Mouse (Mus musculus): ENCODE measurements around the gene Pitpnm1. TPM values are rescaled to one million over a fixed set of nuclear protein-coding genes. Genes with fewer than 3 reads are reported as not detected.

Gene Pitpnm1
- total and polyA plus RNA-seq, 3 experiments: 25.3 to 51.2 TPM; not detected in 1

DNA sequence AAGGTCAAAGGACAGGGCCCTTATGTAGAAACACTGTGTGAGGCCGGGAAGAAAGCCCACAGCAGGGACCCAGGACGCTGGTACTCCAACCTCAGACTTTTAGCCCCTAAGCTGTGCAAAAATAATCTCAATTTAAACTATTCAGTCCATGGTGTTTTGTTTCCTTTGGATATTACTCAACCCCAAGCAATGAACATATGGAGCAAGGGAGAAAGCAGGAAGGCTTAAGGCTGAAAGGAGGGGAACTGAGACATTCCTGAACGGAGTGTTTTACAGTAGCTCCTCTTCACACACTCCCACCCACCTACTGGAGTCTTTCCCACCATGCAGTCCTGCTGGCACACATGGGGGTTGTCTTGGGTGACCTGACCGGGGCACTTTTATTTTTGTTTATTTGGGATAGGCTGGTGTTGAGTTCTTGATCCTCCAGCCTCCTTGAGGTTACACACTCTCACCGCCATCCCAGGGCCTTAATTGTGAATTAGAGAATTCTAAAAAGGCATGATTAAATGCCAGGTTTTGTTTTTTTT lies 5.0 kb upstream of the Pitpnm1 start:
- no peaks in the 10 kb centered on the region for H3K27me3 ChIP-seq (ENCODE audit: control insufficient read depth in 1 of 2, insufficient read depth in 2 of 2, low read length in 2 of 2)
- no peaks in the 10 kb centered on the region for H3K9me3 ChIP-seq (replicated peaks; ENCODE audit: insufficient read depth, low read length)
- H3K9ac ChIP-seq (ENCODE audit: control insufficient read depth, low read depth, low read length, poor library complexity, severe bottlenecking): no peak overlapping the region
- DNase-seq (ENCODE audit: low read depth, low spot score): no peak
- H3K79me2 ChIP-seq (ENCODE audit: control insufficient read depth, insufficient read depth, low read length, poor library complexity): peaks cover 2% of the 10 kb centered on the region; the same call in 1 of the 2 replicates
- peaks cover 0 to 20% of the 10 kb centered on the region in 2 experiments; a peak in 3 of 4 replicates for H3K4me1 ChIP-seq (ENCODE audit: control insufficient read depth in 1 of 2, insufficient read depth in 2 of 2, low read length in 2 of 2)
- no peak for TF ChIP-seq CHD2 (IDR thresholded peaks at IDR 0.05; ENCODE audit: low read length)
- no peak for TF ChIP-seq ELF1 (IDR thresholded peaks at IDR 0.05; ENCODE audit: low read depth, low read length)
- no peak for TF ChIP-seq SIN3A (IDR thresholded peaks at IDR 0.05; ENCODE audit: low read length)
- TF ChIP-seq MAZ (IDR thresholded peaks at IDR 0.05; ENCODE audit: low read depth, low read length): no peak
- TF ChIP-seq ETS1 (IDR thresholded peaks at IDR 0.05; ENCODE audit: low read depth, low read length): no peak
- TF ChIP-seq POLR2AphosphoS2 (IDR thresholded peaks at IDR 0.05; ENCODE audit: low read length): no peak
- TF ChIP-seq KAT2A (conservative IDR thresholded peaks at IDR 0.05; ENCODE audit: low read depth, low read length): no peak
- TF ChIP-seq HCFC1 (IDR thresholded peaks at IDR 0.05; ENCODE audit: low read depth, low read length): no peak
- TF ChIP-seq MYC (IDR thresholded peaks at IDR 0.05; ENCODE audit: low read depth, low read length): no peak
- TF ChIP-seq TCF12 (IDR thresholded peaks at IDR 0.05; ENCODE audit: low read depth, low read length): no peak
- no peak for TF ChIP-seq ZMIZ1 (IDR thresholded peaks at IDR 0.05; ENCODE audit: low read depth, low read length)
- H3K4me3 ChIP-seq (ENCODE audit: control insufficient read depth in 1 of 2, insufficient read depth in 1 of 2, low read depth in 2 of 2, low read length in 2 of 2): no peak overlapping the region
- peaks cover 0 to 20% of the 10 kb centered on the region in 2 experiments; a peak in 2 of 4 replicates for H3K36me3 ChIP-seq (ENCODE audit: control insufficient read depth in 1 of 2, insufficient read depth in 2 of 2, low read length in 2 of 2)
- H3K27ac ChIP-seq (ENCODE audit: control insufficient read depth, low read depth, low read length): no peak overlapping the region

DNA sequence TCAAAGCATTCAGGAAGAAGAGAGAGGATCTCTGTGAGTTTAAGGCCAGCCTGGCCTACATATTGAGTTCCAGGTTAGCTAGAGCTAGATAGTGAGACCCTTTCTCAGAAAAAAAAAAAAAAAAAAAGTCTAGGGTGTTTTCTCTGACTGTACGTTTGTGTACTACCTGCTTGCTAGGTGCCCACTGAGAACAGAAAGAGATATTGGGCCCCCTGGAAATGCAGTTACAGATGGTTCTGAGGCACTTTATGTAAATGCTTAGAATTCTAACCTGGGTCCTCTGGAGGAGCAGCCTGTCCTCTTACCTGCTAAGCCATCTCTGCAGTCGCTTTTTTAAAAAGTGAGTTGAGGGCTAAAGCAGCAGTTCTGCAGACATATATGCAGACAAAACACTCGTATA lies 4.0 kb upstream of the Pitpnm1 start:
- no peak overlapping the region for H3K27ac ChIP-seq (ENCODE audit: control insufficient read depth, low read depth, low read length)
- peaks cover 0 to 20% of the 10 kb centered on the region in 2 experiments; a peak in 2 of 4 replicates for H3K36me3 ChIP-seq (ENCODE audit: control insufficient read depth in 1 of 2, insufficient read depth in 2 of 2, low read length in 2 of 2)
- no peak overlapping the region for H3K4me3 ChIP-seq (ENCODE audit: control insufficient read depth in 1 of 2, insufficient read depth in 1 of 2, low read depth in 2 of 2, low read length in 2 of 2)
- H3K9me3 ChIP-seq (replicated peaks; ENCODE audit: insufficient read depth, low read length): no peaks in the 10 kb centered on the region
- H3K4me1 ChIP-seq (ENCODE audit: control insufficient read depth in 1 of 2, insufficient read depth in 2 of 2, low read length in 2 of 2): peaks cover 0 to 23% of the 10 kb centered on the region in 2 experiments; a peak in 3 of 4 replicates
- TF ChIP-seq HCFC1 (IDR thresholded peaks at IDR 0.05; ENCODE audit: low read depth, low read length) (no peak), TAL1 (IDR thresholded peaks at IDR 0.05; ENCODE audit: low read length) (no peak), MAX (IDR thresholded peaks at IDR 0.05; ENCODE audit: low read length) (no peak), RCOR1 (IDR thresholded peaks at IDR 0.05; ENCODE audit: low read depth, low read length) (no peak), ZMIZ1 (IDR thresholded peaks at IDR 0.05; ENCODE audit: low read depth, low read length) (no peak), TCF12 (IDR thresholded peaks at IDR 0.05; ENCODE audit: low read depth, low read length) (no peak), KAT2A (conservative IDR thresholded peaks at IDR 0.05; ENCODE audit: low read depth, low read length) (no peak), JUND (IDR thresholded peaks at IDR 0.05; ENCODE audit: low read depth, low read length) (no peak), NELFE (IDR thresholded peaks at IDR 0.05; ENCODE audit: low read depth, low read length) (no peak), EP300 (IDR thresholded peaks at IDR 0.05; ENCODE audit: low read depth in 1 of 2, low read length in 2 of 2) (no peak), ZKSCAN1 (IDR thresholded peaks at IDR 0.05; ENCODE audit: low read depth, low read length) (no peak), NRF1 (IDR thresholded peaks at IDR 0.05; ENCODE audit: insufficient read depth, low read depth, low read length, poor library complexity, severe bottlenecking) (no peak), GABPA (IDR thresholded peaks at IDR 0.05; ENCODE audit: low read depth, low read length) (no peak), POLR2AphosphoS5 (IDR thresholded peaks at IDR 0.05; ENCODE audit: borderline replicate concordance, low read depth, low read length) (no peak)
- DNase-seq (ENCODE audit: low read depth, low spot score): no peak
- H3K9ac ChIP-seq (ENCODE audit: control insufficient read depth, low read depth, low read length, poor library complexity, severe bottlenecking): no peak overlapping the region
- peaks cover 7% of the 10 kb centered on the region for H3K79me2 ChIP-seq (ENCODE audit: control insufficient read depth, insufficient read depth, low read length, poor library complexity)
- H3K27me3 ChIP-seq (ENCODE audit: control insufficient read depth in 1 of 2, insufficient read depth in 2 of 2, low read length in 2 of 2): no peaks in the 10 kb centered on the region
